Mouse (Mus musculus) forelimb bud, embryonic 11.5 days (tissue): ENCODE data around the gene Bcl11a.

ENCODE experiments used
- DNase-seq: peaks from one replicate; pipeline ENCODE4 v3.0.0-alpha.2; 2012; ENCODE audit warnings: low read depth, low spot score

Gene Bcl11a

DNA sequence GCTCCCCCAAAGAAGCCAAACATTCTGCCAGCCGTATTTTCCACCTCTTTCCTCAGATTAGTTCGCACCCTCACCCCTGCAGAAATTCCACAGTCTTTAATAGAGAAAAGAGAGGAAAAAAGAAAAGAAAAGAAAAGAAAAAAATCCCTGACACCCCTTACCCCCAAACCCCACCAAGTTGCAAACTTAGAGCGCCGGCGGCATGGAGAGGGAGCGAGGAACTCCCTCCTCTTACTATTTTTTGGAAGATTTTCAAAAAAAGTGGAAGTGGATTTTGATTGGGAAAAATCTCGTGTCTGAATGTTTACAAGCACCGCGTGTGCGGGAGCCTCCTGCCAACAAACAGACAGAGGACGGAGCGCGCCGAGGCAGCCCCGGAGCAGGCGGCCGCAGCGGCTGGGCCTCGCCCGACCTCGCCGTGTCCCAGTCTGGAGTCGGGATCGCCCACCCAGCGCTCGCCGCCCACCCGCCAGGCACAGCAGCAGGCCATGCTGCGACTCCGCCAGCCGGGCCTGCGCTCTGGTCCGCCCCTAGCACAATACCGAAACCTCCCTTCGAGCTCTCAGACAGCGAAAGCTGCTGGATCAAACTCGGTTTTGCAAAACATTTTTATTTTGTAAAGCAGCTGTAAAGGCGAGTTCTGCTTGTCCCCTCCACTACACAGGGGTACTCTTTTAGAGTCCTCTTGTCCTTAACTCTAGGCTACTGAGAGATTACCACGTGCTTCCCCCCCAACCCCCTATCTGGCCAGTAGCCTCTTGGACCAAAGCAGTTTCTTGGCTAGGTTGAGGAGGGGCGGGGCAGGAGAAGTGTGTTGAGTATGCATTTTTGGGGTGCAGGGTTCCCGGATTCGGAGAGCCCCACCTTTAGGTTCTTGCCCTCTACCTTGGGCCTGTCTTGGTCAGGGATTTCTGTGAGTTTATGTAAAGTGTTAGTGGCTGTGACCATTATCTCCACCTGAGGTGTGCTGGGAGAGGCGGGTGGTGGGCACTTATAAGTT, 1.8 kb downstream of the Bcl11a start:
- DNase-seq, result no peak

DNA sequence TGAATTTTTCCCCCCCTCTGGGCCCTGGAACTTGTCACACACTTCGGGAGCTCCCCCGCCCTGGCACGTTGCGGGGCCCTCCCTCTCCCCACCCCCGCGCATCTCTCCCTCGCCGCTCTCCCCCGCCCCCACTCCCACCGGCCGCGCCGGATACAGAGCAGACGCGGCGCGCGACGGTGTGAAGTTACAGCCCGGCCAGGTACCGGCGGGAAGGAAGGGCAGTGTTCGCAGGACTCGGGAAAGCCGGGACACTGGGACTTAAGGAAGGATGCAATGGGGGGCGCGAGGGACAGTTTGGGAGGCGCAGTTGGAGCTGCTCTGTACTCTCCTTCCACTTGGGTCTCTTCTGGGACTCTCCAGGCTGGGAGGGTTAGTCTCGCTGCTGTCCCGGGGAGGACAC, 2.7 kb downstream of the Bcl11a start:
- DNase-seq, result peak; percentile 66

DNA sequence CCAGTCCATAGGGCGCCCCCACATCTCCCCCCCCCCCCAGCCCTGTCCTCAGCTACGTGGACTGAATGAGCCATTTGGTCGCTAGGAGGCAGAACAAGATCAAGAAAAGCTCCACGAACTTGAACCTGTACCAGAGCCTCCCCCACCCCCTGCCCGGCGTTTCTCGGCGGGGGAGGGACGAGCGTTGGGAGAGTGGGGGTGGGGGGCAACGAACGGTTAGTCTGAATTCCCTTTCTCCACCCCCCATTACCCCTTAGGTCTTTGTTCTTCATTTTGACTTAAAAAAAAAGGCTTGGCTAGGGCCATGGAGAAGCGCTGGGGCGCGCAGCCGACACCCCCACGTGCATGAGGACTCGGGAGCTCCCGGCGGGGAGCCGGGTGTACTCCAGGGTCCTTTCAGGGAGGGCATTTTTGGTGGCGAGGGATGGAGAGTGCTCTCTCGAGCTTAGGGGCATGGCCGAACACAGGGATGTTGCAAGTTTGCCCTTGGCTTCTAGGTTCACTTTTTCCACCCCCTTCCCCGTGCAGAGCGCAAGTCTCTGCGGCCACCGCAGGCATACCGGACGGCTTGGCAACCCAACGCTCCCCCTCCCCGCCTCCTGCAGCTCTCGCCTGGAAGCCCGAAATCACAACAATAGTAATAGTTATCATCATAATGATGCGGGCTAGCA, 3.3 kb downstream of the Bcl11a start:
- DNase-seq, result peak; percentile 82

DNA sequence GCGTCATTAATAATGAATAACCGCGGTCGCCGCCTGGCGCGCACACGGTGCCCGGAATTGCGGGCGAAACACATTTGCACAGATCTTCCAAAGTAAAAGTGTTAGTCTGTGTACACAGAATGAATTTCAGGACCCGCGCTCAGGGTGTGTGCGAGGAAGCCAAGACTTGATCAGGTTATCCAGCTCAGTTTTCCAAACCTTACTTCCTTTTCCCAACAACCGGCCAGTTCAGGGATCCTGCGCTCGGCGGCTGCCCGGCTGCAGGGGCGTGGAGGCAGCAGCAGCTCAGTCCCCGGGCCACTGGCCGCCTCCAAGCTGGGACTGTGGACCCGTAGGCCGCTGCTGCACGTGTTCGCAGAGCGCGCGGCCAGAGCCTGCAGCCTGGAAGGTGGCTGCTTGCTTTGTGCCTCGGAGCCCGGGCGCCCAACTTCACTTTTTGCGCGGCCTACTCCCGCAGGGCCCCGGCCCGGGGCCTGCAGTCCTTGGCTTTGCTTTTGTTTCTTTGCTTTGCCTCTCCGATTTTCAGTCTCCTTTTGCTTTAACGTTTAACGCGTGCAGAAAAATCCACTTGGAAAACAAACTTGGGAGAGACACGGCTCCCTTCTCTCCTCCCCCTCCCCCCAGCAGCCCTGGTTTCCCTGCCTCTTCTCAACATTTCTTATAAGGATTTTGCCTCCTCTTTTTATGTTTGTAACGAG, 4.0 kb downstream of the Bcl11a start:
- DNase-seq, result no peak

- no peak for DNase-seq
Measured at GRCm38 (mm10) chr11:24082385-24083075, 4.7 kb downstream of the Bcl11a start.

GRCm38 (mm10) chr11:24083076-24083405, 5.2 kb downstream of the Bcl11a start:
- DNase-seq, result no peak

- no peak for DNase-seq
Measured at GRCm38 (mm10) chr11:24083423-24083822, 5.6 kb downstream of the Bcl11a start.

DNA sequence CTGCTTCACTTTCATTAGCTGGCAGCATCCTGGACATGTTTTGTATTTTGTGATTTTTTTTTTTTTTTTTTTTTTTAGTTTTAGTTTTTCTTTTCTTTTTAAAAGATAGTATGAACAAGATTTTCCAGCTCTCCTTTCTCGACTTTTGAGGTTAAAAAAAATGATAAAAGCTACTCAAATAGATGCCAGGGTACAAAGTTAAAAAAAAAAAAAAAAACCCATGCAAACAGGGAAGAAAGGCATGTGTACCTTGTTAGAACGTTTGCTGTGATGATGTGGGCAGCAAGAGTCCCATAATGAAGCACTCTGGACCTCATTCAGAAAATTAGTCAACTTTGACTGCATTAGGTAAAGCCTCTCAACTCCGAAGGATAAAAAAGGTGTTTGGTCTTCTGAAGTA, 6.2 kb downstream of the Bcl11a start:
- no peak for DNase-seq

DNA sequence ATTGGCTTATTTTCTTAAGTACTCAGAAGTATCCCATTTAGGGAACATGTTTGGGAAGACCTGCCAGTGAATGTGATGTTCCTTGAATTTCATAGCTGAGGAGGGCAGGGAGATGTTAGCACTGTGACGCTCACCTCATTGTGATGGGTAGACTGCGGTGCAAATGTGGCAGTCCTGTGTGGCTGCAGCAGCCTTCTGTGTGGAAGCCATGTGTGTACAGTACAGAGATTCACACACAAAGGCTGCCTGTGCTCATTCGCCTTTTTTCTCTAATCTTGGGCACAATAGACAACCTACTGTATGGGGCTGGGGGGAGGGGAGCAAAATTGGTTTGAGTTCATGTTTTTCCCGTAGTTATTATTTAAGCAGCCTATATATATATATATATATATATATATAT, 6.7 kb downstream of the Bcl11a start:
- DNase-seq, result no peak

DNA sequence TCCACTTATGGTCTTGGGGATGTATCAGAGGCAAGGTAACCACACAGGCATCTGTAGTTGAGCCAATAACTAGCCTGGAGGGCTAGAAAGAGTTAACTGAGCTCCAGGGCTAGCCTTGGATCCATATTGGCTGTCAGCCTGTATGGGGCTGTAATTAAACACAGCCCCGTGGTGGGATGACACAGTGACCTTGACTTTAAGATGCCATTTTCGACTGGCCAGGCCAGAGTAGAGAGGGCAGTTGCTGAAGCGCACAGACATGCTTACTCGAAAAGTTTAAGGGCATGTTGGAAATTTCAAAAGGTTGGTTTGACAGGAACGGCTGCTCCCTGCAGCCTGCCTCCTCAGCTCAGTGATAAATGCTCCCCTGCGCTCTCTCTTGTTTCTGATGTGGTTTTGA, 8.1 kb downstream of the Bcl11a start:
- DNase-seq, result no peak

DNA sequence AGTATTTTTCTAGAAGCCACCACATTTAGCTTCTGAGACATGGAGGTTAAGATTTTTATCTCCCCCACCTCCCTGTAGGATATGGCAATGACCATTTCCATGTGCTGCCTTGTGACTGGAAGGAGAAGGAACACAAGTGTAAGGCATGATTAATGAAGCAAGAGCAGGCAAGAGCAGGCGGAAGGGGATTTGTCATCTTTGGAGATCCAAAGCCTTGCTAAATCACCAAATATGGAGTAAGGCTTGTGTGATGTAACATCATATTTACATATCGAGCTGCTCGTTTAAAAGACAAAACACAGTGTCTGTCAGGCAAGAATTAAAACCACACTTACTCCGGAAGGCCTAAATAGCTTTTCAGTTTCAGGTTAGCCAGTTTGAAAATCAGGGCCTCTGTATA, 9.2 kb downstream of the Bcl11a start:
- DNase-seq, result no peak

DNA sequence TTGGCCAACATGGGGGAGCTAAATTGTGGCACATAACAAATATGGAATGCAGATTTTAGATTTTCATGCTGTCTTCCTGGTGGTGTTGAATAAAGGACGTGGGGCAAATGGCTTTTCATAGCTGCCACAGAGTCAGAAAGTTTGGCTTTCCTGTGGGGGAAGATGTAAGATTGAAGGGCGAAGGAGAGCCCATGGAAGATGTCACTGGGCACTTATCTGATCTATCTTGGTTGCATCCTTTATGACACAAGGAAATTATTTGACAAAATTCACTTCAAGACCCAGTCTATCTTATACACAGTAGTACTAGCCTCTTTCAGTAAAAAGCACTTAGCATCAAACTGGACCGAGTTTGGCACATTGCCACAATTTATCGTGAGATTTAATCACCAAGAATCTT, 12.6 kb downstream of the Bcl11a start:
- DNase-seq, result no peak

DNA sequence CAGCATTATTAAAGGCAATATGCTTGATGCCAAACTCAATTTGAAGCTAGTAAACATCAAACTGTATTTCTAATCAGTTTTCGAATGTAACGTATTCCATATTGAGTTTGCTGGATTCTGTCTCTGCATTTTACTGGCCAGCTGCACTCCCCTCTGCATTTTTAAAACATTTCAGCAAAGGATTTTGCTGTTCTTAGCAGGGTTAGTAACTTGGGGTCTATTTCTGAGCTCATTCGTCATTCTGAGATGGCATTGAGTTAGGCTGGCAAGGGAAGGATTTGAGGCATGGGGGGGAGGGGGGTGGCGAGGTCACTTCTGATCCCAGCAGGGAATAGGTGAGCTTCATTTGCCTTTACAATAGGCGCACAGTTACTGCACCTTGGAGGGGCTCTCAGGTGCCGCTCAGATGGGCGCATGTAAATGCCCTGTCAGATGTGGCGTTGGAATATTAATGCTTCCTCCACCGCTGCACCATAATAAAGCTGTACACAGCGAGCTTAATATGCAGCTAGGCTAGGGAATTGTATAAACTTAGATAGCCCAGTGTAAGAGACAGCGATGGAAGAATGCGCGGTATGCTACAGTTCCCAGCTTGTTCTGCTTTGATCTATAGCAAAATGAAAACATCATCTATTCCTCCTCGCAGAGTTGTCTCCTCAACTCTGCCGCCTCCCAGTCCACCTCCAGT, 13.7 kb downstream of the Bcl11a start:
- no peak for DNase-seq

GRCm38 (mm10) chr11:24092618-24093017, 14.8 kb downstream of the Bcl11a start:
- DNase-seq, result no peak

- no peak for DNase-seq
Measured at GRCm38 (mm10) chr11:24094086-24094487, 16.2 kb downstream of the Bcl11a start.

DNA sequence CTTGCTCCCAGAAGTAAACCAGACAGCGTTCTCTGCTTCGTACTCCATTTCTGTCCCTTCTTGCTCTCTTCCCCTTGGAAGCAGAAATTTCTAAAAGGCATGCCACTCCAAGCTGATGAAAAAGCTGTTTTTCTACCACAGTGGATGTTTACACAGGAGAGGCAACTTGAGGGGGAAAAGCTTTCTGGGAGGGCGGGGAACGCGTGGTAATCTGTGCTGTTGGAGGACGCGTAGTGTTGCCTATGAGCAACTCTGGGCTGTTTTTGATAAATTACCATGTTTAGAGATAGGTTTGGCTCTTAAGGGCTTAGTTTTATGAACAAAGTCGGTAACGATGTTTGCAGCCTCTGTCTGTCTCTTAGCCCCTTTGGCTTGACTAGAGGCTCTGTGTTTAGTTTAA, 17.4 kb downstream of the Bcl11a start:
- DNase-seq, result no peak

- no peak for DNase-seq
Measured at GRCm38 (mm10) chr11:24095656-24096353, 17.9 kb downstream of the Bcl11a start.

GRCm38 (mm10) chr11:24096483-24096882, 18.6 kb downstream of the Bcl11a start:
- no peak for DNase-seq

GRCm38 (mm10) chr11:24097026-24097425, 19.2 kb downstream of the Bcl11a start:
- no peak for DNase-seq

DNA sequence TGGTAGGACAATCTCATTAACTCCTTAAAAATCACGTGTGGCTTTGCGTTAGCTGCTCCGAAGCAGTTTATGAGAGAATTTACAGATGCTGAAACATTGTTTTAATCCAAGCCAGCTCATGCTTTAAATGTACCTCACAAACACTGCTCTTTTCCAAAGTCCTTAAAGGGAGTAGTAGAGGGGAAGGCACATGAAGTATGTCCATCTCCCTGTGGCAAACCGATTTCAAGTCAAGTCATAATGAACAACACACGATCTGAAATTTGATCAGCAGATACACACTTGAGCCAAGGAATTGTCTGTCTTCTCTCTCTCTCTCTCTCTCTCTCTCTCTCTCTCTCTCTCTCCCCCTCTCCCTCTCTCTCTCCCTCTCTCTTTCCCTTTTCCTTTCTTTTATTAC, 20.2 kb downstream of the Bcl11a start:
- DNase-seq, result no peak

DNA sequence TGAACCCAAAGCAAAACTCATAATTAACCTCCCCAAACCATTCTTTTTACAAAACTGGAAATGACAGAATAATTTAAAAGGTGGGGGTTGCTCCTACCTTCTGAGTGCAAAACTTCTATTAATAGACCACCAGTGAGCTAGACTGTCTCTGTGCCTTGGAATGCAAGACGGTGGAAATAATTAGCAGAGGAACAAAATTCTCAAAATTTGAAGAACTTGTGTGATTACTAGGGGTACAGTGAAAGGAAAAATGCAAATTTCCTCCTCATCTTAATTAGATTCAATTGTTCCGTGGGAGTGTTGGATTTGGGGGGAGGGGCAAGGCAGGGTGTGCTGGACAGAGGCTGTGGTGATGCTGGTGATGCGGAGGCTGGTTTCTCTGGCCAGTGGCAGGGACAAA, 20.8 kb downstream of the Bcl11a start:
- no peak for DNase-seq
